Mouse (Mus musculus) CD4-positive, CD25-positive, alpha-beta regulatory T cell (primary cell): ENCODE data around the gene Pinlyp. TPM values are rescaled to one million over a fixed set of nuclear protein-coding genes. Genes with fewer than 3 reads are reported as not detected.

Experiments used
- polyA plus RNA-seq: library from polyadenylated mRNA; unstranded; fragments of 100-300 nt; shearing (Covaris generic); gene quantifications from one replicate; pipeline ENCODE4 v1.2.1, GENCODE M21; 2017

Pinlyp gene
- polyA plus RNA-seq, result not detected

GRCm38 (mm10) chr7:24546068-24546614 lies at the start of gene Pinlyp, which contains the start of gene Xrcc1:
TSS of gene Pinlyp (minus strand) at chr7:24546118.
TSS of gene Xrcc1 (plus strand) at chr7:24546289.

GRCm38 (mm10) chr7:24587330-24588105 lies 41.6 kb upstream of the Pinlyp start, which contains the start of the genes Ethe1 and Zfp575:
TSS of gene Ethe1 (plus strand) at chr7:24587543.
TSS of gene Zfp575 (minus strand) at chr7:24587641.

GRCm38 (mm10) chr7:24530062-24530931 lies 15.6 kb downstream of the Pinlyp start, which contains the start of gene Irgq:
TSS of gene Irgq (plus strand) at chr7:24530689.

GRCm38 (mm10) chr7:24512355-24512754 lies 33.6 kb downstream of the Pinlyp start, which contains the start of gene AC161166.1:
TSS of gene AC161166.1 (minus strand) at chr7:24512455.

GRCm38 (mm10) chr7:24506838-24507725 lies 38.8 kb downstream of the Pinlyp start, which contains the start of gene Zfp428:
TSS of gene Zfp428 (plus strand) at chr7:24507006.

Other genes starting within 250 kb of the Pinlyp start
- gene Zfp61, start 244.9 kb downstream of the Pinlyp start, polyA plus RNA-seq, result 20.5 TPM
- 12.3 TPM for gene Zfp94, start 229.5 kb downstream of the Pinlyp start, polyA plus RNA-seq
- gene Tescl, start 212.2 kb downstream of the Pinlyp start, polyA plus RNA-seq, result not detected
- gene Lypd5, start 196.9 kb downstream of the Pinlyp start, polyA plus RNA-seq, result not detected
- 397 TPM for gene Kcnn4, start 175.9 kb downstream of the Pinlyp start, polyA plus RNA-seq
- gene Smg9, start 146.5 kb downstream of the Pinlyp start, polyA plus RNA-seq, result 66.6 TPM
- 0.41 TPM for gene Irgc1, start 93.8 kb downstream of the Pinlyp start, polyA plus RNA-seq
- 1.7 TPM for gene Plaur, start 83.6 kb downstream of the Pinlyp start, polyA plus RNA-seq
- gene Cadm4, start 64.1 kb downstream of the Pinlyp start, polyA plus RNA-seq, result not detected
- 2.2 TPM for gene Zfp428, start 39.1 kb downstream of the Pinlyp start, polyA plus RNA-seq
- gene AC161166.1, start 33.7 kb downstream of the Pinlyp start, polyA plus RNA-seq, result not detected
- gene Irgq, start 15.4 kb downstream of the Pinlyp start, polyA plus RNA-seq, result 4.8 TPM
- 75.0 TPM for gene Xrcc1, start 171 bp upstream of the Pinlyp start, polyA plus RNA-seq
- 19.1 TPM for gene Ethe1, start 41.4 kb upstream of the Pinlyp start, polyA plus RNA-seq
- 0.47 TPM for gene Zfp575, start 41.5 kb upstream of the Pinlyp start, polyA plus RNA-seq
- 1.3 TPM for gene Phldb3, start 64.6 kb upstream of the Pinlyp start, polyA plus RNA-seq
- not detected for gene Lypd3, start 90.4 kb upstream of the Pinlyp start, polyA plus RNA-seq
- gene Tex101, start 130.6 kb upstream of the Pinlyp start, polyA plus RNA-seq, result not detected
- gene BC049730, start 163.1 kb upstream of the Pinlyp start, polyA plus RNA-seq, result not detected
- gene Gm4763, start 180.8 kb upstream of the Pinlyp start, polyA plus RNA-seq, result not detected
- 0.53 TPM for gene Cd177, start 214.2 kb upstream of the Pinlyp start, polyA plus RNA-seq
- not detected for gene Ceacam10, start 231.1 kb upstream of the Pinlyp start, polyA plus RNA-seq